Mouse (Mus musculus) layer of hippocampus, adult 9-11 months (tissue): ENCODE measurements at regions not wholly inside any gene's neighbourhood (a gene's known extent, or its start where the extent isn't known, plus 50 kb on each side); places are given as distances from the start of the nearest gene placed in this dataset.

Source experiments
- DNase-seq: peaks from one replicate; pipeline ENCODE4 v3.0.0; 2022

DNA sequence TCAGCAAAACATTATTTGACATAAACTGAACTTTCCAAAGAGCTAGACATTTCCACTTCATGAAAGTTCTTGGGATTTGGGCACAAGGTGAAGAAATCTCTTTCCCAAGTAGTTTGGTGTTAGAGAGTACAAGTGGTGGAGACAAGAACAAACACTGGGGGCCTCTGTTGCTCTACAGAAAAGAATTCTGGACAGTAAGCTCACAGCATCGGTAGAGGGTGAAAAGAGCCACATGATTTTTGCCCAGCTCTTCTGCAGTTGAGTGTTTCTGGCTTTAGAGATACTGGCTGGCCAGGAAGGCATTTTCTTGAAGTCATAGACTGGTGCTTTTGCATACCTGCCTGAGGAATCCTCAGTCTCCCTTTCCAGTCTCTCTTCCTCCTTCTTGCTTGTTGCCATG is 127.8 kb downstream of the Stk31 start:
- no peak for DNase-seq

DNA sequence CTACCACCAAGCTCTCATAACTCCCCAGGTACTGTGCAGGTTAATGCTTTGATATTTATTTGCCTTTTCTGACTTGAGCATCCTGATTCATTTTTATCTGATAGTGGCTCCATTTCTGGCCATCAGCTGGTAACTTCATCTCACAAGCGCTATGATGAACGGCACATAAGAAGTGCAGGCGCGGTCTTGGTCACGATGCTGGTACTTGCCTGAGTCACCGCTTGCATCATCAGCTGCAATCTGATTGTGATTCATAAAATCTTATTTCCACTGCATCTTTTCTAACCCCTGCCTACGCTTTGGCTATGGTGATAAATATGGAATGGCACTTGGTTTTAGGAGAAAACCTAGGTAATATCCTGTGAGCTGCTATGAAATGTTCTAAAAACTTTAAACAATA is 128.3 kb downstream of the Stk31 start:
- no peak for DNase-seq

DNA sequence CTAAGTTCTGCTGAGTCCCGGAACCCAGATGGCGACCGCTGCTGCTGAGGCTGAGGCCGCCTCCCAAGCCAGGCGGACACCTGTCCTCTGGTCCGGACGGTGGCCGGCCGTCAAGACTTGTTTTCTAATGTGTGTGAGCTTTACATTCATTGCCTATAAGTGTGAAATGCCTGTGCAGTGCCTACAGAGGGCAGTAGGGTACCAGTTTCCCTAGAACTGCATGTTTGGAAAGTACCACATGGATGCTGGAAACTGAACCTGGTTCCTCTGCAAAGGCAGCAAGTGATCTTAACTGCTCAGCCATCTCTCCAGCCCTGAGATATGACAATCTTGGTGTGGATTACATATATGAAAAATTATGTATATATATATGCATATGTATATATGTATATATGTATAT is 138.6 kb downstream of the Stk31 start:
- no peak for DNase-seq

GRCm38 (mm10) chr6:49534551-49534950 is 139.1 kb downstream of the Stk31 start:
- no peak for DNase-seq

- DNase-seq, result no peak
Measured at GRCm38 (mm10) chr6:49544946-49545345, 149.5 kb downstream of the Stk31 start.

DNA sequence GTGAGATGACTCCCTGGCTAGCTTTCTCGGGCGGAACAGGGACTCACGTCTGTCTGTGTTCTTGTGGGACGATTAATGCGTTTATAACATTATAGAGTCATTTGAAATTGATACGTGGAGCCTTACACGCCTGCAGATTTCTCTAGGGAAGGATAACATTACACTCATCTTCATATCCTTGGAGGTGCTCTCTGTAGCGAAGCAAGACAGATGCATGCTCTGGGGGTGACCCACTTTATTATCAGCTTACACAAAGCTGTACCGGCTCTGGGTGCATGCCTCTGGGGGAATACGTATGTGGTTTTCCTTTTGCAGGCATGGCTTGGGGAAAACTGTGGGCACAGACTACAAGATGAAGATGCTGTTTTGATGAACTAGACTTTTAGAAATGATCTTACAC is 159.7 kb downstream of the Stk31 start:
- DNase-seq, result no peak

DNA sequence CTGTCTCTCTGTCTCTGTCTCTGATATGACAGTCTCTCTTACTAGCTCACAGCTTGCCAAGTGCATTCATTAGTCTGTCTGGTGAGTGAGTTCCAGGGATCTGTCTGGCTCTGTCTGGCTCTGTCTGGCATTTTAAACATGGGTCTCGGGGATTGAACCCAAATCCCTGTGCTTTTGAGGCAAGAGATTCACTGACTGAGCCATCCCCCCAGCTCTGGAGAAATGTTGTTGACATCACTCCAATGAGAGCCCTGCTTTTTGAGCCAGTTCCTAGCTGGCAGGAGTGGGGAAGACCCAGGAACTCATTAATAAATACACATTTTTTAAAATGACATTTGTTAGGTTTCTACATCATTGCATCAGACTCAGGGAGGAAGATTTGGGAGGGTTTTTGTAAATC is 163.1 kb downstream of the Stk31 start:
- DNase-seq, result no peak

- no peak for DNase-seq
Measured at GRCm38 (mm10) chr6:49559112-49559511, 163.7 kb downstream of the Stk31 start.

DNA sequence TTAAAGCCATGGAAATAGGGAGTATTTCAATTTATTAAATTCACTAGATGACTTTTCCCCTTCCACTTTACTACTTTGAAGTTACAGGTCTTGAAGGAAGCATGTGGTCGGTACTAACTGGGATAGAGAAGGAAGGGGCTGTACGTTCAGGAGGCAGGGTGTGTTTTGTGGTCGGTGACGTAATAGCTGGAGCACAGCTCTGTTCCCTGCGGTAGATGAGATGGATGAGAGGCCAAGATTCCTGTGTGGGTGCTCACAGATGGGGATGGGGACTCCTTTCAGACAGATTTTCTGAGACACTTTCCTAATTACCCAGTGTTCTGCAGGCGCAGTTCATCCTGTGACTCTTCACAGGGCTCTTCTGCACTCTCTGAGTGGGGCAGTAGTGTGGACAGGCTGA is 182.9 kb downstream of the Stk31 start:
- no peak for DNase-seq

- no peak for DNase-seq
Measured at GRCm38 (mm10) chr6:49579691-49580090, 184.3 kb downstream of the Stk31 start.

DNA sequence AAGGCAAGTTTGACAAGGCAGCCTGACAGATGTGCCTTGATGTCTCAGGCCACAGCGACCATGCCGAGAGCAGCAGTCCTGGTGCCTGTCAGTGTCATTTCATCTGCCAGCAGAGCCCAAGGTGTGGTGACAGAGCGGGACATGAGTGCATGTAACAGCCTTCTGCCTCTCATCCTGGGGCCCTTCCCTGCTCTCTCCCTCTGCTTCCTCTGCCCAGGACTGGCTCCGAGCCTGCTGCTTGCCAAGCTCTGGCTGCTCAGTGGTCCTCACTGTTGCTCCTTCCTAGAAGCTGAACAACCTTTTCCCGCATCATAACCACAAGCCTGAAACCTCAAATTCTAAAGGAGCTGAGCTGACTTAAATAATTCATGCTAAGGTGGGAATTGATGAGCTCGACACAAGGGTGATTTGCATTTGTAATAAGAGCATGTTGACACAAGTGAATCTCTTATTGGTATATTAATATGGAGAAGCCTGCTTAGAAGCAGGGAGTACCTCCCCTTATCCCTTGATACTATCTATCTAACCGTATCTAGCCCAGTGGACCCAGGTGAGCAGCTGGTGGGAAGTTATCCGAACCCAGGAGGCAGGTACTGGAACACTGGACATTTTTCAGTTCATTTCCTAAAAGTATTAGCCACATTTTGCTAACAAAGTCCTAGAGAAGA is 186.8 kb downstream of the Stk31 start:
- DNase-seq, result no peak

GRCm38 (mm10) chr6:49586553-49586952 is 191.1 kb downstream of the Stk31 start:
- DNase-seq, result no peak

DNA sequence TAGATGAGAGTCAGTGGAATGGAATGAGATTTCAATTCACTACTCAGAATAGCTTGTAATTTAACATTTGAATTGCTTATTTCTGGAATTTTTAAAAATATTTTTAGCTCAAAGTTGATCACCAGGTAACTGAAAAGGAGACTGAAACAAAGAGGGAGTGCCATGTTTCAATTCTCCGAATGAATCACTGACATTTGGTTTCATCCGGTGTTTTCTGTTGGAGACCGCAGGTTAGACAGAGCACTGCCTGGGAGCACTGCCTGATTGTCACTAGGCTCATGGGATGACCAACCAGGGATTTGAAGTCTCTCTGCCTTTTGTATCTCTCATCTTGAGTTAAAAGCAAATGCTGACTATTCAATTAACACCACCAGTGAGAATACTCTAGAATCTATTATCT is 193.3 kb downstream of the Stk31 start:
- DNase-seq, result no peak

DNA sequence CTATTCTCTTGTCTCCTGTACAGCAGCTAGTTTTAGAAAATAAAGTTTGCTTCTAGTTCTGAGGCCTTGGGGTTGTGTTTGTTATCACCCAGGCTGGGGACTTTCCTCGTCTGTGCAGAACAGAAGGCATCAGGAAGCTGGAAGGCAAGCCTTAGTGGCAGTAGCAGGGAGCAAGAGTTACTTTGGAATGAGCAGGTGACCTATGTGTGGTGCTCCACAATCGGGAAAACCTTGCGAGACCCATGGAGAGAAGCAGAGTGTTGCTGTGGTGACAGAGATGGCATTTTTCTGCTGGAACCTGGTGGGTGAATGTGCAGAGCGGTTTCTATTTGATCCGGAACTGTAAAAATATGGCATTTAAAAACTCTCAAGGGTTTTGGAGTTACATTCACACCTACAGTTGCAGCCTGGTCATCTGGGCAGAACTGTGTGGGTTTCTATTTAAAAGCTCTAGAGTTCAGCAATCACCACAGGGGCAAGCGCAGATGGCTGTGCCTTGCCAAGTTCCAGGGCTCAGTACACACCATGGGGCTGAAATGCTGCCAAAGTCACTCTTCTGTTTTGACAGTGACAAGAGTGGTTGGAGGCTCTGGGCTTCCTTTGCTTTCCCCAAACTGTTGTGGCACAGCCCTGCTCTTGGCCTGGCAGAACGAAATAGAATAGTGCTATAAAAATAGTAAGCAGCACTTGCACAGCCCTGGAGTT is 195.7 kb downstream of the Stk31 start:
- DNase-seq, result peak; percentile 43

- no peak for DNase-seq
Measured at GRCm38 (mm10) chr6:49591632-49592000, 196.2 kb downstream of the Stk31 start.

DNA sequence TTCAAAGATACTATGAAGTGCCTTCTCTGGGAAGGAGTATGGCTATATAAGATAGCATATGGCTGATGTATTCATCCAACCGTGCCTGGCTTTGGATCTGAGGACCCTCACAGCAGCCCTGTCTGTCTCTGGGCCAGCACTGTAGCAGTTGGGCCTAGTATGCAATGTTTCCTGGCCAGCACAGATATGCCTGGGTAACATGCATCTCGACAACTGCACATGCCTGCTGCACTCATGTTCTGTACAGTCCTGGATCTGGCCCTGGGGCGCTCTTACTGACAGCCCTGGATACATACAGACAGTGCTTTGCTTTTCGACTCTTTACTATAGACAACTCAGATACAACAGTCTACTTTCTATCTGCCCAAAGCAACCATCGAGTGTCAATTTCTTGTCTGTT is 197.3 kb downstream of the Stk31 start:
- DNase-seq, result no peak

DNA sequence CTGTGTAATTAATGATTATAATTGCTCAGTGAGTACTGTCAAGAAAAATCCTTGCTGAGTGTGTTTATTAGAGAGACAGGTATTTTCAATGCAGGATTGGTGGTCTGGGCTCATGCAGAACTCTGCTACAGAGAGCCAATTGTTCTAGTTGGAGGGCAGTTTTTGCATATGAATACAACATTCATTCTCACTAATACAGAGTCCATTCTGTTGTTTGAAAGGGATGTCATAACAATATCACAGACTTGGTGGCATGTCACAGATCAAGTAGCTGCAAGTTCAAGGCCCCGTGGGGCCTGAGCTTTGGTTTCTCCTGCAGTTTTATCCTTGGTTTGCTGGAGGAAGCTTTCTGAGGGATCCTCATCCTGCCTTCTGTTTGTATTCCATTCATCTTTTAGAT is 207.8 kb downstream of the Stk31 start:
- DNase-seq, result no peak

- no peak for DNase-seq
Measured at GRCm38 (mm10) chr6:49603844-49604243, 208.4 kb downstream of the Stk31 start.

DNA sequence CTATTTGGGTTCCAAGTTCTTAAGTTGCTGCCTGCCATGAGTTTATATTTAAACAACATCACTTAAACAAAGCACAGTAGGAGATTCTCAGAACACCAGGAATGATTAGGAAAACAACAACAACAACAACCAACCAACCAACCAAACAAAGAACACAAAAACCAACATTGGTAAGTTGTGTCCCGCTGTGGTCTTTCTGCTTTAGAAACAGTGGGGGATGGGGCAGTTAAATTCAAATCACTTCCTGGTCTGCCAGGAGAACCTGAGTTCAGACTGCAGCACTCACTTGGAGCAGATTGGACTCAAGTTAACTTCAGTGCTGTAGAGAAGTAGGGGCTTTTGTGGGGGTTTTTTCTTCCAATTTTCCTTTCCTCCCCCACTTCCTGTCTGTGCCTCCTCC is 210.6 kb downstream of the Stk31 start:
- DNase-seq, result no peak

GRCm38 (mm10) chr6:49606626-49607158 is 211.3 kb downstream of the Stk31 start:
- no peak for DNase-seq

GRCm38 (mm10) chr6:49624080-49624479 is 198.4 kb upstream of the Npy start:
- DNase-seq, result no peak

DNA sequence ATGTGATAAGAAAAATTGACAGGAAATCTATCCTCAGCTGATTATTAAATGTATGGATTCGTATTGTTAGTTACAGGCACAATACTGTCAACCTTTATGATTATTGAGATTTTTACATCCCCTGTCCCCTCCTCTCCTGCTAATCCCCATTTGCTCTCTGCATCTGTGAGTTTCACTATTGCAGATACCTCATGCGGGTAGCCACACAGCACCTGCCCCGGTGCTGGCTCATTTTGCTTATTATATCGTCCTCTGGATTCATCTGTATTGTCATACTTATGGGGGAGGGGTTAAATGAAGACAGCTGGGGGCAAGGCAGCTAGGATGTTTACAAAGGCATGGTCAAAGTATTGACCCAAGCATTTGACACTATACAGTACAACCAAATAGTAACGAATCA is 197.9 kb upstream of the Npy start:
- no peak for DNase-seq

DNA sequence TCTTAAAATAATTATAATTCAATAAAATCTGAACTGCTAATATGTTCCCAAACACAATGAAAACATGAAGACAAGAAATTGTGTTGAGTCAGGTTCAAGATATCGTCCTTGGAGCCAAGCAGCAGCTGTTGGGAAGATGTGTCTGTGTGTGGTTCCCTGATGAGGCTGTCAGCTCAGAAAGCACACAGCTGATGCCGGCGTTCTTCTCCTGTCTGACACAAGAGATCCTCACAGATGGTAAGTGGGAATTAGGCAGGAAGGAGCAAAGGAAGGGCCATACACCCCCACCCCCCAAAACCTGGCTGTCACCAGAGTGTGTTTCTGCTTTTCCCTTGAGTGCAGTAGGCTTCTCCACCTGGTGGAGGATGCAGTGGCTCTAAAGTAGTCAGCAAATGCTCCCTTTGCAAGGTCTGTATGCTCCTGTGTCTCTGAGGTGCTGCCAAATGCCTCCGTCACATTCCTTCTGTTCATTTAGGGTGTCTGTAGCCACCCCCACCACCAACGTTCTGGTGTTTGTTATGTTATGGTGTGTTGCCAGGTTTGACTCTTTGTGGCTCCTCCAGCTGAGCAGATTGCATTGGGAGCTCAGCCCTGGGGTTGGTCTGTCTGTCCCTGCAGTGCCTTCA is 188.9 kb upstream of the Npy start:
- DNase-seq, result peak; percentile 83

DNA sequence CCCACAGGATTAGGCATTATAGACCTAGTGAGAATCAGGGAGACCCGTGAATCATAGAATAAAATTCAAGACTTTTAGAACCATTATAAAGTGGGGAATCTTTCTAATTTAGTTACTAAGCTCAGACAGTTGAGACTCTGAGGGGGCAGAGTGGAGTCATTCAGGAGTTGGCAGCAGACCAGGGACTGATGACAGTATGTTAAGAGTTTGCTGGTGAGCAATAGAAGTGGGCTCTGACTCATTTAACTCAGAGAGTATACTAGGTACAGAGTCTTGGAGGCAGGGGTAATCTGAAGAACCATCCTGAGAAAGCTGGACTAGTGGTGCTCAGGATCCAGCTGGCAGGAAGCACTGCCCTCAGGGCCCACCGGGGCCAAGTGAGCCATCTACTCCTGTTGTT is 184.9 kb upstream of the Npy start:
- peak; percentile 38 for DNase-seq
